Comparison of ENCODE assay signal across 9 mouse cellular contexts in genomic region chr8:71476099-71476940, GRCm38 (mm10). TPM values are rescaled to one million over a fixed set of nuclear protein-coding genes. Genes with fewer than 3 reads are reported as not detected.
A peak's percentile ranks its signal among the peaks of the same experiment; 100 is the strongest.
DNase-seq lines count a peak whose midpoint lies in the region; ATAC-seq and TF ChIP-seq lines count a peak whose summit lies in the region.
"Had no signal": no experiment of that assay in that cellular context is flagged by ENCODE, and none has a peak within 500 bp of the region (broad histone marks: within the 10 kb centered on the region; RNA-seq: fewer than 3 reads in every experiment).

No protein-coding gene starts in this region.

- H3K36me3 ChIP-seq in hindbrain, embryonic 15.5 days, result peaks cover 55% of the 10 kb centered on the region

- intact Hi-C loops in gastrocnemius, adult 2 months (cut with DNase I), result no loop called here
- intact Hi-C loops in left cerebral cortex, adult 2 months (cut with DNase I), result no loop called here

- DNase-seq in T-cell, adult 2 months (ENCODE audit: low spot score), result peak; percentile 69
- peak; percentile 82 to 89 for DNase-seq in cerebellum, postnatal 36 days
- peak; percentile 91 for DNase-seq in gastrocnemius, adult 2 months
- DNase-seq in left cerebral cortex, adult 2 months (ENCODE audit: extremely low spot score in 1 of 2, low spot score in 2 of 2), result peak; percentile 84
- DNase-seq in lung, postnatal 4 days, result peak; percentile 84 to 93
- peak; percentile 74 to 84 for DNase-seq in right cerebral cortex, adult 2 months (ENCODE audit: low spot score in 2 of 2)
- peak; percentile 77 for DNase-seq in urinary bladder, postnatal 25 days (ENCODE audit: low spot score)

- peak; percentile 66 for ATAC-seq in hindbrain, embryonic 15.5 days (ENCODE audit: low FRiP score, low read depth)

- TF ChIP-seq CTCF in gastrocnemius, adult 2 months (IDR thresholded peaks at IDR 0.05), result peak; percentile 32
- no peak; the same call in 1 of the 2 replicates for TF ChIP-seq CTCF in left cerebral cortex, adult 2 months (IDR thresholded peaks at IDR 0.05)

- no peaks in the 10 kb centered on the region for H3K27me3 ChIP-seq in hindbrain, embryonic 15.5 days

- WGBS in hindbrain, embryonic 15.5 days, result under 1% methylated on average over 65 of the region's 121 CpGs

- H3K9me3 ChIP-seq in hindbrain, embryonic 15.5 days, result no peaks in the 10 kb centered on the region

- H3K4me2 ChIP-seq in hindbrain, embryonic 15.5 days, result peak overlapping the region; percentile 83

- peak overlapping the region; percentile 59 for H3K9ac ChIP-seq in hindbrain, embryonic 15.5 days

- peaks cover 22% of the 10 kb centered on the region for H3K4me1 ChIP-seq in hindbrain, embryonic 15.5 days (replicated peaks)

- H3K4me3 ChIP-seq in gastrocnemius, adult 2 months, result peak overlapping the region; percentile 82
- peak overlapping the region; percentile 52 for H3K4me3 ChIP-seq in hindbrain, embryonic 15.5 days
- H3K4me3 ChIP-seq in left cerebral cortex, adult 2 months, result peak overlapping the region; percentile 46

- peak overlapping the region; percentile 92 for H3K27ac ChIP-seq in gastrocnemius, adult 2 months
- H3K27ac ChIP-seq in hindbrain, embryonic 15.5 days (replicated peaks), result peak overlapping the region; percentile 90
- peak overlapping the region; percentile 88 for H3K27ac ChIP-seq in left cerebral cortex, adult 2 months
- H3K27ac ChIP-seq: macrophage had no signal

RNA-seq across cellular contexts. Expression of gene Dda1, which starts 7.3 kb away (rescaled TPM):
- 10 to 100 TPM; 26.8 to 31.1 TPM for total RNA-seq in gastrocnemius, adult 2 months (2021)
- 217 and 231 TPM in 2 replicates for polyA plus RNA-seq in hindbrain, embryonic 15.5 days (2015; fragmentation: Nextera tagmentation; extraction: Ambion mirVana)
- total RNA-seq in left cerebral cortex, adult 2 months (2021), result 10 to 100 TPM; 75.0 to 87.0 TPM

RNA-seq across cellular contexts. Expression of gene Ano8, which starts 9.4 kb away (rescaled TPM):
- total RNA-seq in gastrocnemius, adult 2 months (2021), result 10 to 100 TPM; 16.0 to 17.0 TPM
- 7.7 and 8.6 TPM in 2 replicates for polyA plus RNA-seq in hindbrain, embryonic 15.5 days (2015; fragmentation: Nextera tagmentation; extraction: Ambion mirVana)
- 10 to 100 TPM; 62.5 to 64.0 TPM for total RNA-seq in left cerebral cortex, adult 2 months (2021)

RNA-seq across cellular contexts. Expression of gene Mrpl34, which starts 11.6 kb away (rescaled TPM):
- total RNA-seq in gastrocnemius, adult 2 months (2021), result 10 to 100 TPM; 59.1 to 84.3 TPM
- 172 and 189 TPM in 2 replicates for polyA plus RNA-seq in hindbrain, embryonic 15.5 days (2015; fragmentation: Nextera tagmentation; extraction: Ambion mirVana)
- total RNA-seq in left cerebral cortex, adult 2 months (2021), result 10 to 100 TPM; 49.2 to 57.1 TPM

RNA-seq across cellular contexts. Expression of gene Gtpbp3, which starts 11.6 kb away (rescaled TPM):
- 10 to 100 TPM; 10.1 to 10.7 TPM for total RNA-seq in gastrocnemius, adult 2 months (2021)
- polyA plus RNA-seq in hindbrain, embryonic 15.5 days (2015; fragmentation: Nextera tagmentation; extraction: Ambion mirVana), result 12.0 and 15.3 TPM in 2 replicates
- 10 to 100 TPM; 33.0 to 37.4 TPM for total RNA-seq in left cerebral cortex, adult 2 months (2021)

RNA-seq across cellular contexts. Expression of gene Abhd8, which starts 12.9 kb away (rescaled TPM):
- 10 to 100 TPM; 22.5 to 24.9 TPM for total RNA-seq in gastrocnemius, adult 2 months (2021)
- polyA plus RNA-seq in hindbrain, embryonic 15.5 days (2015; fragmentation: Nextera tagmentation; extraction: Ambion mirVana), result 183 and 195 TPM in 2 replicates
- 100 to 1,000 TPM; 302 to 335 TPM for total RNA-seq in left cerebral cortex, adult 2 months (2021)

Comparison
In these comparisons a context has a peak if more than half of its experiments do, and no peak if none do; other contexts are left out.
1. Peak in every context shown above with its lines: DNase-seq, ATAC-seq, H3K4me3 ChIP-seq and H3K27ac ChIP-seq.